Mouse (Mus musculus) embryonic fibroblast, embryonic 13.5 days (primary cell): ENCODE data around the gene Gas1.

Experiments
- CTCF ChIP-seq: IDR thresholded peaks from 2 replicates; pipeline ENCODE4 v1.5.1; 2011; ENCODE audit warnings: mild to moderate bottlenecking, control low read depth, low read length, moderate library complexity, borderline replicate concordance; ENCODE audit not compliant: insufficient read depth
- POLR2A ChIP-seq: IDR thresholded peaks from 2 replicates; pipeline ENCODE4 v1.6.1; 2011; ENCODE audit warnings: low read depth, mild to moderate bottlenecking, control low read depth, low read length, moderate library complexity

GRCm38 (mm10) chr13:60213896-60214295 is 36.7 kb upstream of the Gas1 start:
- TF ChIP-seq POLR2A = no peak
- TF ChIP-seq CTCF = no peak
